Mouse (Mus musculus) retina, embryonic 14.5 days (tissue): ENCODE measurements at regions not wholly inside any gene's neighbourhood (a gene's known extent, or its start where the extent isn't known, plus 50 kb on each side); places are given as distances from the start of the nearest gene placed in this dataset.

Experiments used
- DNase-seq: peaks from one replicate; pipeline ENCODE4 v3.0.0-alpha.2; 2015; ENCODE audit warnings: low spot score

DNA sequence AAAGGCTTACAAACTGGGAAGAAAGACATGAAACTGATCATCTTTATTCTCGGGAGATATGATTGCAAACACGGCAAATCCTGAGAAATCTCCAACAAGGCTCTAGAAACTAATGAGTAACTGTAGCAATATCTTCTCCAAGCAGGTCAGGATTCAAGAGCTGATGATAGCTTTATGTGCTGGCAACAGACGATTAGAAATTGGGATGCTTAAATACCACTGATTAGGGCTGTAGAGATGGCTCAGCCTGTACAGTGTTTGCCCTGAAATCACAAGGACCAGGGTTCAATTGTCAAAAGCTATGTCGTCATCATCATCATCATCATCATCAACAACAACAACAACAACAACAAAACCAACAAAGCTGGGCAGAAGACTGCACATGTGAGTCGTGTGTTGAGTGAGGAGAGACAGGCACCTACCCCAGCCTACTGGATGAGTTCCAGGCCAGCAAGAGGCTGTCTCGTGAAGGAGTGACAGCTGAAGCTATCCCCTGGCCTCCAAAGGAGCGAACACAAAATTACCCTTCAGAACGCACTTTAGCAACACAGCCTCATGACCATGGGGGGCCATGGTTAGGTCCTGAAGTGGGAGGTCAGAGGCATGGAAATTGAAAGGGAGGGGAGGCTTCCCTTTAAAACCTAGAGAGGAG, 225.0 kb downstream of the Tex36 start:
- no peak for DNase-seq

DNA sequence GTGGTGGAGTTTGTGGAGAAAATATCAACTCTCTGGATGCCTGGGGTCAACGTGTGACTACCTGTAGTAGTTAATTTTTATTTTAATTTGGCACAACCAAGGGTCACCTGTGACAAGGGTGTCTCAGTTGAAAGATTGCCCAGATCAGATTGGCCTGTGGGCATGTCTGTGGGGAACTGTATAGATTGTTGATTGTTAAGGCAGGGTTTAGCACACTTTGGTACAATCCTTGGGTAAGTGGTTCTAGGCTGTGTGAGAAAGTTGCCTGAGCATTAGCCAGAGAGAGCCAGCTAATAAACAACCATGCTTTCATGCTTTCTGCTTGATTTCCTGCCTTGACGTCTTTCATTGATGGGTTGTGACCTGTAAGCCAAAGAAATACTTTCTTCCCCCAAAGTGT, 229.3 kb downstream of the Tex36 start:
- no peak for DNase-seq

DNA sequence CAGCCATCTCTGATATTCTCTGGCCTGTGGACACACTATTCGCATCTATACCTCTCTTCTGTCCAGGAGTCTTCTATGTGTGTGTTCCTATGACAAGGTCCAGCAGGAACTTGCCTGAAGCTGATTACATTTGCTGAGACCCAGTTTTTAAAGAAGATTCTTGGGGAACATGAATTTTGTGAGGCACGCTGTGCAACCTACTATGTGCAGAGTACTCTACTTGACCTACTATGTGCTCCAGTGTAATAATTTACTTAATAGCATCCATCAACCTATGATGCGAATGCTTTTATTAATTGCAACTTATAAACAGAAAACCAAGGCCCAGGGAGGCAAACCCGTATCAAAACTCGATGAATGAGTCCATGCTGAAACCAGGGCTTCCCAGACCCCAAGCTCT, 231.4 kb downstream of the Tex36 start:
- no peak for DNase-seq

DNA sequence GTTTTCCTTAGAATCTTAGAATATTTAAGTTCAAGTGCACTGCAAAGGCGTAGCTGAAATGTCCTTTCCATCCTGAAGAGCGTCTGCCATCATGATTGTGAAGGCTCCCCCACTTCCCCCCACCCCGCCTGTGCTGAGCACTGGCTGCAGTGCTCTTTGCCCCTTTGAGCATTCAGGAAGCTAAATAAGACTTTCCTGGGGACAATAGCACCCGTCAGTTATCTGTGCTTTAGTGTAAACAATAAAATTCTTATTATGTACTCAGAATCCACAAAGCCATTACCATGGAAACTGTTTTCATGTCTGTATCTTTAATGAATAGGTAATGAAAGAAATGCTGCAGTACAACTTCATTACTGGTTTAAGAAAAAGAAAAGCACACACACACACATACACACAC, 237.4 kb downstream of the Tex36 start:
- no peak for DNase-seq

DNA sequence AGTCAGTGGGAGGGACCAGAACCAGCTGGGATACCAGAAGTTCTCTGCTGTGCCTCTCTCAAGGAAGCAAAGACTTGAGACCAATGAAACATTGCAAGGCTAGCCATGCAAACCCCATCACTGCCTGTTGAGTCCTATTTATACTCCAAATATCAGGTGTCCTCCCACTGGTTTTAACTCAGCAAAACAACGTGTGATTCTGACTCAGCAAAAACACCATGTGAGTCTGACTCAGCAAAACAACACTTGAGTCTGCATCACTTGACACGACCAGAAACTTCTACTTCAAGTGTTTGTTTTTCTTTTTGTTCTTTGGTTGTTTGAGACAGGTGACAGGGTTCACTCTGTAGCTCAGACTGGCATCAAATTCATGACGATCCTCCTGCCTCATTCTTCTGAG, 204.6 kb upstream of the Ctbp2 start:
- DNase-seq = no peak

DNA sequence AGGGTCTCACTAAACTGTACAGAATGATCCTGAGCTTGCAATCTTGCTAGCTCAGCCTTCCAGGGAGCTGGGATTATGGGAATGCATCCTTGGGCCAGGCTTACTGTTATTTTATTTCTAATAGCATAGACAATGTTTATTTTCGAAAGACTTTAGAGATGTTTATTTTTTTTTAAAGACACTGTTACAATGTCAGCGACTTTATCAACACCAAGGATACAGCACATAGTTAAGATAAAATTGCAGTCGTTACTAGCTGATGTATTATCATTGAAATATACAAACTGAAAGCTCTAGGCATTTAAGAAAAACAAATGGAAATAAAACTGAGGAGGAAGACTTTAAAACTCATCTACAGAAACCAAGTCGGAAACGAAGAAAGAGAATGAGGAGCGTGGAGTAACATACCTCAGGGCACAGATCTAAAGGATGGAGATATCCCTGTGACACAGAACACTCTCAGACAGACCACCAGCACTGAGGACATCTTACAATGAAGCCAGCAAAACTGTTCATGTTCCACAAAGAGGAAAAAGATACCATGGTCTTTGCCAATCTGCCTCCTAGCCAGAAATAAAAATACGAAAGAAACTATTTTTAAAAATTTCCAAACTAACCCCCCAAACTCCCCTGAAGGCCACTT, 201.5 kb upstream of the Ctbp2 start:
- no peak for DNase-seq

DNA sequence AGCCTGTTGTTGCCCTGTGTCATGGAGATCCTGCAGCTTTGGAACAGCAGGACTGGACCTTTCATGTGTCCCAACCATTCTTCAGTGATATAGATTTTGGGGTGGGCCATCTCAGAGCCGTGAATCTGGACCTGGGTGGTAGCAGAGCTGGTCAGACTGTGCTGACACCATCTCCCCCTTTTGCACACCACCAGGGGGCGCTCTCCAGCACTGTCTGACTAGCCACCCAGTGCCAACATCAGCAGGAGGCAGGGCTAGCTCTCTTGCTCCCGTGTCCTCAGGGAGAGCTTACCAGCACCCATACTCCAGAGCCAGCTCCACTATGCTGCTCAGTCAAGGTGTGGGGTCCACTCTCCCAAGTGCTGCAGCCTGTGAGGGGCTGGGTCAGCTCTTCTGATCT, 199.8 kb upstream of the Ctbp2 start:
- DNase-seq = no peak

DNA sequence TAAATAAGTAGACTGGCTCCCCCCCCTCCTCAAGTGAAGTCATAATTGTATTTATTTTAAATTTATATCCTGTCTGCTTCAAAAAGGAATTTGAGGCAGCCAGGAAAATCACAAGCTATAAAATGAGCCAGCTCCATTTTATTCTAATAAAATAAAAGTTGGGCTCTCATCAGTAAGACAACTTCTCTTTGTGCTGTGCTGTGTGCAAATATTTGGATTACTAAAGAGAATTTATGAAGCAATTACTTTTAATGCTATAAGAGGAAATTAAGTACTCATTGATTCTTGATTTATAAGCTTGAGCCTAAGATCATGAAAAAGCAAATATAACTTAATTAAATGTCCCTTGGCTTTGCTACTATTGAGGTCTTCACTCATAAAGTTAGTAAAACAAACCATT, 193.4 kb upstream of the Ctbp2 start:
- no peak for DNase-seq

- no peak for DNase-seq
Measured at GRCm38 (mm10) chr7:133316701-133317475, 192.7 kb upstream of the Ctbp2 start.

GRCm38 (mm10) chr7:133315197-133316029, 191.3 kb upstream of the Ctbp2 start:
- DNase-seq = peak; percentile 15

DNA sequence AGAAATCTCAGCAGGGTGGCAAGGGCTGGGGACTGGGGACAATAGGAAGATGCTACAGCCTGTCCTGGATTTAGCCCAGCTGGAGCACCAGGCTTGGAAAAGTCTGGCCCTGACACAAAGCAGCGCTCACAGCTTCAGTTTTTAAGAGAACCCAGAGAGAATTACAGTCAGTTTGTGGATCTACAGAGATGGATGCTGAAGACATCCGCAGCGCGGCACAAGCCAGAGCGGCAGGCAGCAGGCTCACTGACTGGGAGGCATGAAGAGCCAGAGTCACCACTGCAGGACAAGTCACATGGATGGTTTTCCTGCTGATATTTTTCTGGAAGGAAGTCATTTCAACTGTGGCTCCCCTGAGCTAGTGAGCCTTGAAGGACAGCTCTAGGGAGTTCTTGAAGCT, 189.0 kb upstream of the Ctbp2 start:
- peak; percentile 35 for DNase-seq

DNA sequence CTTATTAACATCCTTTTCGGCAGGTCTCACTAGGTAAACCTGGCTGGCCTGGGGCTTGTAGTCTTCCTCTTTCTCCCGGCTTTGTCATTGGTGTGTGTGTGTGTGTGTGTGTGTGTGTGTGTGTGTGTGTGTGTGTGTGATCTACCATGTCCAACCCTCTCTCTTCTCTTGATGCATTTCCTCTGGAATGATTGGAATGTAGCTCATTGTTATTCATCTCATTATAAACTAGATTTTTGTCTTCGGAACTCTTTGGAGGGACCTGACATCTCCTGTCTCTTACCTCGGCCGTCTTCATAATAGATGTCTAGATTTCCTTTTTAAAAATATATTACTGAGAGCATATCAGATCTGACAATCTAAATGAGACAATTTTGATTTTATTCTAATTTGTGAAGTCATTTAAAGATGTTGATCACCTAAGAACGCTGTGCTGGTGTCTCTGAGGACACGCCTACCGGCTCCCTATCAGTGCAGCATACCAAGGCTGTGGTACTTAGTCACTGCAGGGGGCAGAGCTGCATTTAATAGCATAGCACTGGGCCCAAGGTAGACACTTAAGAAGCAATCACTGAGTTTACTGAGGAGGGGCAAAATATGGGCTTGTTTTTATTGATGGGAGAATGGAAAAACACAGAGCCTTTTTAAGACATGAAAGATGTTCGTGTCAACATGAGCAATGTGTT, 187.1 kb upstream of the Ctbp2 start:
- DNase-seq = peak; percentile 46

DNA sequence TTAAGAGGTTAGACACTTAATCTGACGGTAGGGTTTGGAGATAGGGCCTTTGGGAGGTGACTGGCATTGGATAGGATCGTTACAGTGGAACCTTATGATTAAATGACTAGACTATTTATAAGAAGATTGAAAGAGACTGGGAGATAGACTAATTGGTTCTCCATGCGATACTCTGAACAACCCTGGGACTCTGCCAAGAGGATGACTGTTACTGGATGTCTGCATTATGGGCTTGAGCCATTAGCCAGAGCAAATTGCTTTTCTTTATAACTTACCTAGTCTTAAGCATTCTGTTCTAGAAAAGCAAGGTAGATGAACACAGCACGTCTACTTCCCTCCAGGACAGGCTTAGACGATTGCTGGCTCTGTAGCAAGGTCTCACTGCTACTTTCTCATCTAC, 180.3 kb upstream of the Ctbp2 start:
- DNase-seq = no peak

DNA sequence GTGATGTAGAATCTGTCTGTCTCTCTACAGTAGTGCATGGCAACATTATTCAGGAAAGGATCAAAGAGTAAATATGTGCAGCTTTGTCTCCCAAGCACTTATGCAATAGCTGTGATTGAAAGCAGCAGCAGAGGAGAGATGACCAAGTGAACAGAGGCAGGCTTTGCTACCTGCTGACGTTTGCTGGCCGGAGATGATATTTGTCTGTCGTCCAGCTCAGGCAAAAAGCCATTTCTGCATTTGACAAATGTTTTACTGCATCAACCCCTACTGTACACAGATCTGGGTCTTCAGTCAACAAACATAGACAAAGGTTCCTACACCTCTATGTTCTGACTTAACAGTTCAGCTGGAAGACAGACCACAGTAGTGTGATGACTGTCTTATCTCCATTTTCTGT, 166.3 kb upstream of the Ctbp2 start:
- DNase-seq = no peak

DNA sequence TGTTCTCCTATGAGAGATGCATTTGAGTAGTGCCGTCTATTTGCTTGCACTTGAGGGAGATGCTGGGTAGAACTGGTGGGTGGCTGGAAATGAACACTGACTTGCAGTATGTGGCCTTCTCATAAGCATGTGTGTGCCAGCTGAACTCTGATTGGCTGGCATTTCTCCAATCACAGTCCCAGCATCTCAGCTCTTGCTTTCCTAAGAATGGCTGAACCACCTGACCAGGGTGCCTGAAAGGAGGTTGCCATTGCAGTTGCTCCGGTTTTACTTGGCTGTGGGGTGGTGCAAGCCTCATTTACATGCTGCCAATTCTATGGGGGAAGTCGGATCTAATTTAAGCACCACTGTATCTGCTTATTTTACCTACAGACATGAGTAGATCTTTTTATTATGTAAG, 164.1 kb upstream of the Ctbp2 start:
- DNase-seq = no peak

GRCm38 (mm10) chr7:133286836-133287235, 162.7 kb upstream of the Ctbp2 start:
- DNase-seq = no peak

GRCm38 (mm10) chr7:133286216-133286615, 162.1 kb upstream of the Ctbp2 start:
- DNase-seq = no peak

GRCm38 (mm10) chr7:133262161-133262560, 138.0 kb upstream of the Ctbp2 start:
- no peak for DNase-seq

- no peak for DNase-seq
Measured at GRCm38 (mm10) chr7:133259143-133259542, 135.0 kb upstream of the Ctbp2 start.

- no peak for DNase-seq
Measured at GRCm38 (mm10) chr7:133256831-133257230, 132.7 kb upstream of the Ctbp2 start.

GRCm38 (mm10) chr7:133244601-133245000, 120.4 kb upstream of the Ctbp2 start:
- DNase-seq = no peak

DNA sequence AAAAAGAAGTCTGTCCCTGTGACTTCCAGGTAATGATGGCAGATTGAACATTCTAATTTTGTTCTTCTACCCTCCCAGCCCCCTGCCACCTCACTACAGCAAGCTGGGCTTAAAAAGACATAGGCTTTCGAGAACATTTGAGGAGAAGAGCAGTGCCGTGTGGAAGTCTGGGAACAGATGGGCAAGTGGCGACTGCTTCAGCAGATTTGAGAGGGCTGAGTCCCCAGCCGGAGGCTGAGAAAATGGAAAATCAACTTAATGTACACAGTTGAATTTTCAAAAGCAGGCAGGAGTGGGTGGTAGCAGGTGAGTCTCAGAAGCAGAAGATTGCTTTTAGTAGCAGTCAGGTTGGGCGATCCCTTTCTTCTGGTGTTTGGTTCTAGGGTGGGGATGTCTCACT, 110.2 kb upstream of the Ctbp2 start:
- no peak for DNase-seq
